Mouse (Mus musculus): ENCODE data around the gene Scai.
"Not testable (repeated sequence)": the region's sequence is repeated elsewhere in the genome, so short reads cannot be mapped to it uniquely, and the experiment has no call there.

Gene Scai

DNA sequence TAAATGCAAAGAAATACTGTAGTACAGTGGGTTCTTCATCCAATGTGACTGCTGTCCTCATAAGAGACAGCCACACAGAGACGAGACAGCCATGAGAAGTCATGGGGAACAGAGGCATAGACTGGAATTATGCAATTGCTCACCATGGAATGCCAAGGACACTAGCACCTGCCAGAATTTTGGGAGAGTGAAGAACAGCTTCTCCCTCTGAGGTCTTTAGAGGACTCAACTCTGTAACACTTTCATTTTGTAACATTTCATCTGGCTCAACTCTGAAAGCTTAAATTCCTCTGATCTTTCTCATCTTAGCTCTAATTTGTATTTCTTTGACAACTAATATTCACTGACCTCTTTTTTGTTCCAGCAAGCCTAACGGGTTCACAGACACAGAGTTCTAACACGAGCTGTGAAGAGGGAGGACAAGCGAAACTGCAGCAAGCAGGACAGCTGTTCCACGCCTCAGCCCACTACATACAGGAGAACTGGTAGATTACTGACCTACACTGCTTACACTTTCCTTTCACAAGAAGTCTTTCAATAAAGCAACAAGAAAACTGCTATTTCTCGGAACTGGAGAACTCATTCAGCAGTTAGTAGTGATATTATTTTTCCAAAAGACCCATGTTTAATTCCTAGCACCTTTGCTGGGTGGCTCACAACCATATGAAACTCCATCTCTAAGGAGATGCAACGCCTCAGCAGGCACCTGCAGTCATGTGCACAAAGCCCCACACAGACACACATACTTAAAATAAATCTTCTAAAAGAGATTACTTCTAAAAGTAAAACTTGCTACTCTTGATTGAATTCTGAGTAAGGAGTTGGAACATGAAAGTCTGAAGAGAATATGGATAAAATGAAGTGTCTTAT is 49.7 kb downstream of the Scai start:
- DNase-seq (ENCODE audit: extremely low read depth, insufficient read length, low spot score), result no peak

DNA sequence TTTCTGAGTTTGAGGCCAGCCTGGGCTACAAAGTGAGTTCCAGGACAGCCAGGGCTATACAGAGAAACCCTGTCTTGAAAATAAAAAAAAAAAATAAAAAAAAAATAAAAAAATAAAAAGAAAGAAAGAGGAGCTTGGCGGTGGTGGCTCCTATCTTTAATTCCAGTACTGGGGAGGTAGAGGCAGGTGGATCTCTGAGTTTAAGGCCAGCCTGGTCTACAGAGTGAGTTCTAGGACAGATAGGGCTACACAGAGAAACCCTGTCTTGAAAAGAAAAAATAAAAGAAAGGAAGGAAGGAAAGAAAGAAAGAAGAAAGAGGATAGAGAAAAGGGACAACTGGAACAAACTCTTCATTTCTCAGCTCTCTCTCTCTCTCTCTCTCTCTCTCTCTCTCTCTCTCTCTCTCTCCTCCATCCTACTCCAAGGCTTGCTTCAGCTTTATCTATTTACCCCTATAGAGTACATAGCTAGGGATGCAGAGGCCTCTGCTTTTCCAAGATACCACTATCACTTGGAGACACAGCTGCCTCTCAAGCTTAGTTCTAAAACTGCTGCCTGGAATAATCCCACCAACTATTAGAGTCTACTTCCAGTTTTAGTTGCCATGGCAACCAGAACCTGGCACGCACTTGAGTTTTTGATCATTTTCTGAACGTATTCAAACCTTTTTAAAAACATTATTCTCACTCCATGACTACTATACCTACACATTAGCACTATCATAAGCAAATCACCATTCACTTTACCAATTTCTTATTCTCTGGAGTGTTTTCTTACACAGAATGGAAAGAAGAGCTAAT is 60.8 kb downstream of the Scai start:
- DNase-seq (ENCODE audit: extremely low read depth, insufficient read length, low spot score), result no peak

DNA sequence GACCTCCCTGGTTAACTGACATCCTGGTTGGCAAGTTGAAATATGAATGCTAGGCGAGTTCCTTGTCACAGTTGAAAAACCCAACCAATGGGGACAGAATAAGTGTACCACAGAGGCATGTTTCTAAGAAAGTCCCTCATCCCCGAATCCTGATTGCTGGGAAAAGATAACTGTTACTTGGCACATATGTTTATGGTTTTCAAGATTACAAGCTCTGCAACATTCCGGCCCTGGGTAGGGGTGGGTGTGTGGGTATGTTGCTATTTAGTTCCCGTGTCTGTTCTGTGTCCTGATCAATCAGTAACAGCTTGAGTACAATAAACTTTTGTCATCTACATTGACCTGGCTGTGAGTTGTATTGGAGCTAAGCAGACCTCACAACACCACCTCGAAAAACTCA is 66.4 kb downstream of the Scai start:
- no peak for DNase-seq (ENCODE audit: extremely low read depth, insufficient read length, low spot score)

DNA sequence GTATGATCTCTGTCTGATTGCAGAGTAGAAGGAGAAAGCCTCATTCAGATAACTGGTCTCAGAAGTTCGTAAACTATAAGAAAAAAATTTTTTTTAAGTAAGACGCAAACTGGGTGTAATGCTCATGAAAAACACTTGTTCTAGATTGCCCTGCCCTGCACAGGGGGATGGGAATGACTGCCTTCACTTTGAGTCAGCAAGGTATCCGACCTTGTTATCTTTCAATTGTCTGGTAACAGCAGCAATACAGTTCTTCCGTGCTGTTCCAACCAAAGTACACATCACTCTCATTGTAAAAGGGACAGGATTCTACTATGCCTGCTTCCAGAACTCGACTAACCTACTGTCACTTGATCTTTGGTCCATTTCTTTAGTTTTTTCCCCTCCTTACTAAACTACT is 69.4 kb downstream of the Scai start:
- no peak for DNase-seq (ENCODE audit: extremely low read depth, insufficient read length, low spot score)

DNA sequence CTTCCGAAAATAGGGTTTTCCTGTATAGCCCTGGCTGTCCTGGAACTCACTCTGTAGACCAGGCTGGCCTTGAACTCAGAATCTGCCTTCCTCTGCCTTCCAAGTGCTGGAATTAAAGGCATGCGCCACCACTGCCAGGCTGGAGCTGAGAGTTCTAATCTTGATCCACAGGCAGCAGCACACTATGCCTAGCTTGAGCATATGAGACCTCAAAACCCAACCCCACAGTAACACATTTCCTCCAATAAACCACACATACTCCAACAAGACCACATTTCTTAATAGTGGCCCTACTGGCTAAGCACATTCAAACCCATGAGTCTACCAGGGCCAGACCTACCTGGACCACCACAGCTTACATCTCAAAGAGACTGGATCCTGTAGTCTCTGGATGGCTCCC is 74.0 kb downstream of the Scai start:
- no peak for DNase-seq (ENCODE audit: extremely low read depth, insufficient read length, low spot score)

DNA sequence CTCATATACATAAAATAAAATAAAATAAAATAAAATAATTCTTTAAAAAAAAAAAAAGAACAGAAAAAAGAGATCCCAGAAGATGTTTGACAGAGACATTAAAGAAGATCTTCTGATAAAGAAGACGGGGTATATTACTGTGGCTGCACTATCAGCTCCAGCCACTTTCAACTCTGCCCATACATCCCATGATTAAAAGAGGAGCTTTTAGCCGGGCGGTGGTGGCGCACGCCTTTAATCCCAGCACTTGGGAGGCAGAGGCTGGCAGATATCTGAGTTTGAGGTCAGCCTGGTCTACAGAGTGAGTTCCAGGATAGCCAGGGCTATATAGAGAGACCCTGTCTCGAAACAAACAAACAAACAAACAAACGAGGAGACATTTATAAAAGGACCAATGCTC is 76.4 kb downstream of the Scai start:
- DNase-seq (ENCODE audit: extremely low read depth, insufficient read length, low spot score), result no peak

DNA sequence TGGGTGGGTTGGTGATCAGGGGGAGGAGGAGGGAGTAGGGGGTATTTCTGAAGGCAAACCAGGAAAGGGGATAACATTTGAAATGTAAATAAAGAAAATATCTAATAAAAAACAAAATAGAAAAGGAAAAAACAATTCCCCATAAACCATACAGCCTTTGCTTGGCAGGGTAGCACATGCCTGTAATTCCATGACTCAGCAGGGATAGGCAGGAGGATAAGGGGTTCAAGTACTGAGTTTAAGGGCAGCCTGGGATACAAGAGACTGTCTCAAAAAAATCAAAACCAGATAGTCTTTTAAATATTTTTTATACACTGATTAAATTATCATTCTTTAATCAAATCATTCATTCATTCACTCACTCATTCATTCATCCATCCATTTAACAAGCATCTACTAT is 80.0 kb downstream of the Scai start:
- DNase-seq (ENCODE audit: extremely low read depth, insufficient read length, low spot score), result no peak

DNA sequence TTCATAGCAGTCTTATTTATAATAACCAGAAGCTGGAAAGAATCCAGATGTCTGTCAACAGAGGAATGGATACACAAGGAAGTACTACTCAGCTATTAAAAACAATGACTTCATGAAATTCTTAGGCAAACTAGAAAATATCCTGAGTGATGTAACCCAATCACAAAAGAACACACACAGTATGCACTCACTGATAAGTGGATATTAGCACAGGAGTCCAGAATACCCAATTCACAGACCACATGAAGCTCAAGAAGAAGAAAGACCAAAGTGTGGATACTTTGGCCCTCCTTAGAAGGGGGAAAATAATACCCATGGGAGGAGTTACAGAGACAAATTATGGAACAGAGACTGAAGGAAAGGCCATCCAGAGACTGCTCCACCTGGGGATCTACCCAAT is 80.8 kb downstream of the Scai start:
- not testable (repeated sequence) for DNase-seq (ENCODE audit: extremely low read depth, insufficient read length, low spot score)

DNA sequence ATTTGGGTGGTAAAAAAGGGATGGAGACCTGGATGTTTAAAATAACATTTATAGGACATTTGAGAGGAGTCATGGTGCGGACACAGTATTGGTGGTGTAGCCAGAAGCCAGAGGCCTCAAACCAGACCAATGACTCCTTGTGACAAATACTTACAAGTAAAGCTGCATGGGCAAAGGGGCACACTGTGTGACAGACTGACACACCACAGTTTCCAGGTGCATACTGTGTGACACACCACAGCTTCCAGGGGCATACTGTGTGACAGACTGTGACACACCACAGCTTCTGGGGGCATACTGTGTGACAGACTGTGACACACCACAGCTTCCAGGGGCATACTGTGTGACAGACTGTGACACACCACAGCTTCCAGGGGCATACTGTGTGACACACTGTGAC is 90.6 kb downstream of the Scai start:
- DNase-seq (ENCODE audit: extremely low read depth, insufficient read length, low spot score), result not testable (repeated sequence)

DNA sequence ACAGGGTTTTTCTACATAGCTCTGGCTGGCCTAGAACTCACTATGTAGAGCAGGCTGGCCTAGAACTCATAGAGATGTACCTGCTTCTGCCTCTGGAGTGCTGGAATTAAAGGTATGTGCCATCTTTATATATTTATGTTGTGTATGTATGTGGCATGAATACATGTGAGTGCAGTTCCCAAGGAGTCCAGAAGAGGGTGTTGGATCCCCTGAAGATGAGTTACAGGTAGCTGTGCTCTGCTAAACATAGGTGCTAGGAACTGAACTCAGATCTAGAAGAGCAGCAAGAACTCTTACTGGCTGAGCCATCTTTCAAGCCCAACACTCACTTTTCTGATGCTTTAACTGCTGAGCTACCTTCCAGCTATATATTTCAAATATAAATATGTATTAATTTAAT is 92.5 kb downstream of the Scai start:
- DNase-seq (ENCODE audit: extremely low read depth, insufficient read length, low spot score), result no peak

DNA sequence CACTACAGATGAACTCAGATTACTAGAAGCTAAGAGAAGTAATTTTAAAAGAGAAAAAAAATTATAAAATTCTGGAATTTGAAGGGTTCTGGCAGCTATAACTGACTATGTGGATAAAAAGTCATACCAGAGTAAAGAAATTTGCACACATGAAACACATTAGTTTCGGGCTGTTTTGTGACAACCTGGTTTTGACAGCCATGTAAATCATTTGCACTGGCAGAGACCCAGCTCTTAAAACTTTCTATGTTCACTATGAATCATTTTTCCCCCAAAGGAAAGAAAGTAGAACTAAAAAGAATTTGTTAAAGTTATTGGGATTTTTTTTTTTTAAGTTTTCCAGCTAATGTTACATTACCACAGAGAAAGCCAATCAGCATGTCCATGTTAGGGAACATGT is 98.6 kb downstream of the Scai start:
- DNase-seq (ENCODE audit: extremely low read depth, insufficient read length, low spot score), result no peak

DNA sequence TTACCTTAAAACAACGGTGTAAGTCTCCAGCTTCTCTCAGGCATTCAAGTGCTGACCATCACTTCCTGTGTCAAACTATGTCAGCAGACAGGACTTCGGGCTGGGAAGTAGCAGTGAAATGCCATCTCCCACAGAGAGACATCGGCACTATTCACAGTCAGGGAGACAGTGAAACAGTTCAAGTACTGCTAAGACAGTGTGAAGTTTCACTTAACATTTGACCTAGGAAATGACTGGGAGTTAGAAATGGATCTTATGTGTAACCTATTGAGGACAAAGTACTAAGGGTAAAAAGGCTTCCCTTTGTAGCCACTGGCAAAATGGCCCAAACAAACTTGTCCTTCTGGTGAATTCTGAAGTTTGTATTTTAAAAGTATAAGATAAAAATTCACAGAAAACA is 107.8 kb downstream of the Scai start:
- no peak for DNase-seq (ENCODE audit: extremely low read depth, insufficient read length, low spot score)

DNA sequence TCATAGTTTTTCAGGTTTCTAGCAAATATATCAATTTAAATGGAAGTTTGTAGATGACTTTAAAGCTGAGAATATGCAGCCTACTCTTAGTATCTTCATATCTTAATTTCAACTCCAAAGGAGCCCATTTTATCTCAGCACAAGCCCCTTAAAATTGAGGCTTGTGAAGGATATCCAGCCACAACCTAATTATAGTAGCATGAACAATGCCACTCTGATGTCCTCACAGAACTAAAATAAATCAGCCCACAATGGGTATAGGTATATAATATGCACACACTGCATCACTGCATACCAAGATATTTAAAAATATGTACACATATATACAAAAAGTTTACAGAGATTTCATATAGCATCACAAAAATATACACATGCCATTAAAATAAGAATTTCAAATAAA is 119.9 kb downstream of the Scai start:
- DNase-seq (ENCODE audit: extremely low read depth, insufficient read length, low spot score), result no peak

DNA sequence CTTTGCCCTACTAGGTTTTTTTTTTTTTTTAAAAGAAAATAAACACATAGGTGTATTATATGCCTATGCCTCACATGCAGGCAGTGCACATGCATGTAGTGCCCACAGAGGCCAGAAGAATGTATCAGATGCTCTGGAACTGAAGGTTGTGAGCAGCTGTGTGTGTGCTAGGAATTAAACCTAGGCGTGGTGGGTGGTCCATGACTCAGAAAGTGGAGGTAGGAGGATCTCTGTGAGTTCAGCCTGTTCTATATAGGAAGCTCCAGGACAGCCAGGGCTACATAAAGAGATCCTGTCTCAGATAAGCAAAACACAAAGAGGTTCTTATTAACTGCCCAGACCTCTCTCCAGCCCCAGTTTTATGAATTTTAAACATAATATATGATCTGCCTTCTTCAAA is 121.4 kb downstream of the Scai start:
- no peak for DNase-seq (ENCODE audit: extremely low read depth, insufficient read length, low spot score)

DNA sequence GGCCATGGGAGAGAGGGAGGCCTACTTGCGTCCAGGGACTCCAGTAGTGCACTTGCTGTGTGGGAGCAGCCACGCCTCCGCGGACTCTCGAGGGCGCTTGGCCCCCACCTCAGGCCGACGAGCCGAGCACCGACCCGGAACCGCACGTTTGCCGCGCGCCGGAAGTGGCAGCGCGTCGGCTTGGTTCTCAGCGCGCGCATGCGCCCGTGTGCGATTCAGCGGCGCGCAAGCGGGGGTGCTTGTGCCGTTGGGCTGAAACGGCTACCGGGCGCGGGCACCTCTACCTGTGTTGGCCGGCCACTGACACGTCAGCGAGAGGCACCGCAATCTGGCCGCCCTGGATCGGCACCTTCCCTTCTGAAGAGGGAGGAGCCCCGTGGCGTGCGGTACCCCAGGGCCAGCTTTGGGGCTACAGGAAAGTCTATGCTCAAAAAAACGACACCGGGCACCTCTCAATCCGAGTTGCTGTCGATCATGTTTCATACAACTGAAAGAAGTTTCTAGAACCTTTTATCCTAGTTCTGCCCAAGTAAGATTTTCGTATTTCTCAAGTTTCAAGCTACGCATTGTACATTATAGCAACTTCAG is 125.0 kb downstream of the Scai start, which contains the start of gene Golga1:
Gene Golga1 (minus strand): TSS at position 142 of the 588 bp plus-strand sequence.
- peak; percentile 96 for DNase-seq (ENCODE audit: extremely low read depth, insufficient read length, low spot score)

DNA sequence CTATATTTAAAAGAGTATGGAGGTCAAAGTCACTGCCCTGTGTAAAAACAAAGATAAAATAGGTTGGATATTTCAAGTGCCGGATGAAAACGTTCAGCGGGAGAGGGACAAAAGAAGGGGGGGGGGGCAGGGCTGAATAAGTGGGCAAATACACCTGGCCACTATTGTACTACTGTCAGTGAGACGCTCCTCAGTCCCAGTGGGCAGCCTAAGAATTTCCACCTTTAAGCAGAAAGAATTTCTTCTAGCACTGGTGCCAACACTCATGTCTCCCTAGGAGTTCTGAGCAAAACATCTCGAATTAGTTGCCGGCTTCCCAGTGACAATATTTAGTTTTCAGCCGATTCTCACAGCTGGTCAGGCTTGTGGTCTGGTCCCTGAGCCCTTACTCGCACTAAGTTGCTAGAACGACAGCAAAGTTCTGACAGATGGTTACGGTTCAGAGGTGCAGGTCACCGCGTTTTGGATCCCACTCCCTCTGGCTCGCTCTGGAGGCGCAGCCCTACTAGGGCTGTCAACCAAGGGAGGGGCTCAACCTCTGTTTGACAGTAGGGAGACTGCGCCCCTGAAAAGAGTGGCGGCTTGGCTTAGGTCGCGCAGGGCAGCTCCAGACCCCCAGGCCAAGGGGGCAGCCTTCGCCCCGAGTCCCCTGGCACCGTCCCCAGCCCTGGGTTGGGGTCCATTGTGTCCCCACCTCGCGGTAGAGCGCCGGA is 125.7 kb downstream of the Scai start:
- DNase-seq (ENCODE audit: extremely low read depth, insufficient read length, low spot score), result no peak

DNA sequence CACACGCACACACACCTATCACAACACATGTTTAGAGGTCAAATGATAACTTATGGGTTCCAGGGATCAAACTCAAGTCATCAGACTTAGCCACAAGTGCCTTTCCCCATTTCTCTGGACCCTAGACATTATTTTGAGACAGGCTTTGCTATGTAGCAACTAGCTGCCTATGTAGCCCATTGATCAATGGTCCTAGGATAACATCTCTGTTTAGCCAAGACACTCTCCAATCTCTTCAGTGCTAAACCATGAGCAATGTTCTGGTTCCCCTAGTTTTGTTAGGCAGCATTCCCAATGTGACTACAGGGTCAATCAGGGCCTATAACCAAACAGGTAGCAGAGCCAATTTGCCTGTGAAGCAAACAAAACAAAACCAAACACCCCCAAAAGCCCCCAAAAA is 142.0 kb downstream of the Scai start:
- no peak for DNase-seq (ENCODE audit: extremely low read depth, insufficient read length, low spot score)

DNA sequence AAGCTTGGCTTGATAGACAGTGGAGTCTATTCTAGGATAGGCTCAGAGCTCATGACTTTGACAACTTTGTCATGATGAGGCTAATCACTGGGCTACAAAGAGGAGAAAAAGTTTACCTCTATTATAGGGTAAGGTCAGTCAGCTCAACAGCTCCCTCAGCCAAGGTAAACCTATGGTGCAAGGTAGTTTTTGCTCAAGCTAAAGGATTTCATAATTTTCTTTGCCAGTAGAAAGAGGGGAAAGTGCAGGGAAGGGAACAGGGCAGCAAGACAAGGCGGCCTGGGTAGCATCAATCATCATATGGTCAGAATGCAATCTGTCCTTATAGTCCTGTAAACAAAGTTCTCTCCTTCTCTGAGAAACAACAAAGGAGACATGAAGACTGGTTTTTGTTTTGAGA is 150.3 kb downstream of the Scai start:
- DNase-seq (ENCODE audit: extremely low read depth, insufficient read length, low spot score), result no peak

DNA sequence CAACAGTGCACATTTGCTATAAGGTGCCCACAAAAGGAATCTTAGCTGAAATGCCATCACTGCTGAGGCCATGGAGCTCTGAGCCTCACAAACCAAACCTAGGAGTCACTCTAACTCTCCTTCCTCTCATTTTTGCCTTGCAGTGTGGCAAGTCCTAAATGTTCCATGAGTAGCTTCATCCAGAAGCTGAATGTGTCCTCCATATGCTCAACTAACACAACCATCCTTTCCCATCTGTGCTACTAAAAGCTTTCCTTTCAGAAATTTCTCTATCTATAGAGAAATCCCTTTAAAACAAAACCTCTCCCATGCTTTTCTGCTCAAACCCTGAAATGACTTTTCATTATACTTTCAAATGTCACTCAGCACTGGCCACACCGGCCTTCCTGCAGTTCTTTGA is 158.9 kb downstream of the Scai start:
- DNase-seq (ENCODE audit: extremely low read depth, insufficient read length, low spot score), result no peak

DNA sequence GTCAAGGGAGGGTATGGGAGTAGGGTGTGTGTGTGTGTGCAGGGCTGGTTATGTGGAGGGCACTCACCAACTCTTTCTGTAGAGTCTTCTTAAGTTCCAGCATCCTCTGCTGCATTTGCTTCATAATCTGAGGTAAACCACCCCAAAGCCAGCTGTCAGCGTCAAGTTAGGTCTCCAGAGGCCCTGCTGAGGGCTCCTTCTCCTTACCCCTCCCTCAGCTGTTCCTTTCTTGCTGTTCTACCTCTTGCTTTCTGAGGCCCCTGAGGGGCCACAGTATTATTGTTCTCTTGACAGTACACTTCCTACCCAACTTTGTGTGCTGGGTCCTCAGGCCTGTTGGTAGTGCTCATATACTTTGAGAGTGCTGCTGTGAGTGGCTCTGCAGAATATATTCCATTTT is 170.5 kb downstream of the Scai start:
- DNase-seq (ENCODE audit: extremely low read depth, insufficient read length, low spot score), result no peak

DNA sequence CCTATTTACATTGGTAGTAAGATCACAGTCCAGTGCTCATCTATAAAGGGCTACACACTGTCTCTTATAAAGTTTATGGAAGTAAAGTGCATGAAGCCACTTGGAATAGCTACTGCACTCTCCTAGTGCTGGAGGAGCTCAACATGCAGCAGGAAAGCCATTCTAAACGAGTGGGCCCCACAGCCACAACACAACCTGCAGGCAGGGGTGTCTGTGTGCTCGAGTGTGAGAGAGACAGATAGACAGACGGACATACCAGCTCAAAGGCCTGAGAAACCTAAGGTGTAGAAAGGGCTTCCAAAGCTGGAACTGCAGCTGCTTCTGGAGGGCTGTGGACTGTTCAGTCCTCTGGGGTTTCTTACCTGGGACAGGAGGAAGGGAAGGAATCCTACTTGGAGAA is 174.0 kb downstream of the Scai start:
- DNase-seq (ENCODE audit: extremely low read depth, insufficient read length, low spot score), result no peak

Data from 3134 (cell line).